Mouse (Mus musculus): ENCODE measurements at regions not wholly inside any gene's neighbourhood (a gene's known extent, or its start where the extent isn't known, plus 50 kb on each side); places are given as distances from the start of the nearest gene placed in this dataset.

- TF ChIP-seq CTCF (IDR thresholded peaks at IDR 0.05; ENCODE audit: control insufficient read depth, insufficient read depth, low read length) = no peak
- TF ChIP-seq POLR2A (IDR thresholded peaks at IDR 0.05; ENCODE audit: borderline replicate concordance, control insufficient read depth, low read depth, low read length) = no peak
- no peaks in the 10 kb centered on the region for H3K4me1 ChIP-seq (ENCODE audit: control insufficient read depth, insufficient read depth, low read length)
- H3K27ac ChIP-seq (ENCODE audit: control insufficient read depth, insufficient read depth, low read depth, low read length, poor library complexity) = no peak overlapping the region
- WGBS = 80% methylated on average over 3 of the region's 3 CpGs
- H3K4me3 ChIP-seq (replicated peaks; ENCODE audit: control insufficient read depth, low read depth, low read length) = no peak overlapping the region
Measured at GRCm38 (mm10) chr17:75619472-75619871, 67.7 kb upstream of the Fam98a start.

- no peak overlapping the region for H3K4me3 ChIP-seq (replicated peaks; ENCODE audit: control insufficient read depth, low read depth, low read length)
- no peaks in the 10 kb centered on the region for H3K4me1 ChIP-seq (ENCODE audit: control insufficient read depth, insufficient read depth, low read length)
- TF ChIP-seq CTCF (IDR thresholded peaks at IDR 0.05; ENCODE audit: control insufficient read depth, insufficient read depth, low read length) (no peak), POLR2A (IDR thresholded peaks at IDR 0.05; ENCODE audit: borderline replicate concordance, control insufficient read depth, low read depth, low read length) (no peak)
- H3K27ac ChIP-seq (ENCODE audit: control insufficient read depth, insufficient read depth, low read depth, low read length, poor library complexity) = no peak overlapping the region
- 55% methylated on average over 3 of the region's 3 CpGs for WGBS
Measured at GRCm38 (mm10) chr17:75618514-75618913, 66.8 kb upstream of the Fam98a start.

- Histone ChIP-seq H3K4me3 (replicated peaks; ENCODE audit: control insufficient read depth, low read depth, low read length) (no peak overlapping the region), H3K4me1 (ENCODE audit: control insufficient read depth, insufficient read depth, low read length) (no peaks in the 10 kb centered on the region), H3K27ac (ENCODE audit: control insufficient read depth, insufficient read depth, low read depth, low read length, poor library complexity) (no peak overlapping the region)
- no peak for TF ChIP-seq CTCF (IDR thresholded peaks at IDR 0.05; ENCODE audit: control insufficient read depth, insufficient read depth, low read length)
- no peak for TF ChIP-seq POLR2A (IDR thresholded peaks at IDR 0.05; ENCODE audit: borderline replicate concordance, control insufficient read depth, low read depth, low read length)
- 24% methylated on average over 6 of the region's 6 CpGs for WGBS
Measured at GRCm38 (mm10) chr17:75617280-75617679, 65.5 kb upstream of the Fam98a start.

DNA sequence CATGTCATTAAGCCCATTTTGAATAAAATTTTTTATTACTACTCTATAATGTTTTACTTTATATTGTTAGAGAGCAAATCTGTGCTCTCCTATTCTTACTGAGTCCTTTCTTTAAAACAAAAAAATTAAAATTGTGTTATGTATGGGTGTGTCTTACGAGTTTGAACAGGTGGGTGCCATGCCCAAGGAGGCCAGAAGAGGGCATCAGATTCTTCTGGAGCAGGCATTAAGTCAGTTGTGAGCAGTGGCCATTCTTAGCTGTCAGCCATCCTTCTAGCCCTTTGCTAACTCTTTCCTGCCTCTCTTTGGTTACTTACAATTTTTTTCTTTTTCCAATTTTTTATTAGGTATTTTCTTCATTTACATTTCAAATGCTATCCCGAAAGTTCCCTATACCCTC, 63.6 kb upstream of the Fam98a start:
- no peak overlapping the region for H3K27ac ChIP-seq (ENCODE audit: control insufficient read depth, insufficient read depth, low read depth, low read length, poor library complexity)
- no peaks in the 10 kb centered on the region for H3K4me1 ChIP-seq (ENCODE audit: control insufficient read depth, insufficient read depth, low read length)
- TF ChIP-seq CTCF (IDR thresholded peaks at IDR 0.05; ENCODE audit: control insufficient read depth, insufficient read depth, low read length) = peak; percentile 40; the same call in 1 of the 2 replicates
- TF ChIP-seq POLR2A (IDR thresholded peaks at IDR 0.05; ENCODE audit: borderline replicate concordance, control insufficient read depth, low read depth, low read length) = no peak
- WGBS = 73% methylated on average over 2 of the region's 2 CpGs
- H3K4me3 ChIP-seq (replicated peaks; ENCODE audit: control insufficient read depth, low read depth, low read length) = no peak overlapping the region

- TF ChIP-seq CTCF (IDR thresholded peaks at IDR 0.05; ENCODE audit: control insufficient read depth, insufficient read depth, low read length) (no peak), POLR2A (IDR thresholded peaks at IDR 0.05; ENCODE audit: borderline replicate concordance, control insufficient read depth, low read depth, low read length) (no peak)
- Histone ChIP-seq H3K27ac (ENCODE audit: control insufficient read depth, insufficient read depth, low read depth, low read length, poor library complexity) (no peak overlapping the region), H3K4me3 (replicated peaks; ENCODE audit: control insufficient read depth, low read depth, low read length) (no peak overlapping the region), H3K4me1 (ENCODE audit: control insufficient read depth, insufficient read depth, low read length) (no peaks in the 10 kb centered on the region)
- WGBS = 47% methylated on average over 4 of the region's 4 CpGs
Measured at GRCm38 (mm10) chr17:75603417-75604086, 51.8 kb upstream of the Fam98a start.

Data from bone marrow, adult 2 months (tissue).